Mouse (Mus musculus): ENCODE data around the gene Naip2. TPM values are rescaled to one million over a fixed set of nuclear protein-coding genes. Genes with fewer than 3 reads are reported as not detected.

The Naip2 gene
- total RNA-seq, 1 experiment from 2014 or later, result 1.9 TPM

- DNase-seq, result peak; percentile 88
Measured at GRCm38 (mm10) chr13:100107652-100108472, 94.0 kb downstream of the Naip2 start, which contains the start of gene Serf1. Gene Serf1 (plus strand): TSS chr13:100108012.

- peak; percentile 95 for DNase-seq
Measured at GRCm38 (mm10) chr13:100103748-100104254, 98.1 kb downstream of the Naip2 start, which contains the start of gene Bdp1. Gene Bdp1 (minus strand): TSS chr13:100104070.

- no peak for DNase-seq
Measured at GRCm38 (mm10) chr13:100103052-100103658, 98.7 kb downstream of the Naip2 start.

- DNase-seq, result no peak
Measured at GRCm38 (mm10) chr13:100098808-100099207, 103.1 kb downstream of the Naip2 start.

Other genes starting within 250 kb of the Naip2 start
- gene Mccc2, start 186.5 kb downstream of the Naip2 start, total RNA-seq (2021), result 59.2 and 65.5 TPM in 2 replicates
- gene Bdp1, start 98.0 kb downstream of the Naip2 start, total RNA-seq (2021), result 32.2 and 40.7 TPM in 2 replicates
- gene Serf1, start 94.1 kb downstream of the Naip2 start, total RNA-seq (2021), result 25.6 and 34.4 TPM in 2 replicates
- 36.4 and 39.7 TPM in 2 replicates for gene Smn1, start 77.2 kb downstream of the Naip2 start, total RNA-seq (2021)
- gene Naip5, start 44.2 kb upstream of the Naip2 start, total RNA-seq (2021), result 7.7 and 13.4 TPM in 2 replicates
- gene Naip6, start 115.6 kb upstream of the Naip2 start, total RNA-seq (2021), result 0.27 TPM in 1 of 2 replicates, not detected in the other